Mouse (Mus musculus): ENCODE data around the gene Foxa3. TPM values are rescaled to one million over a fixed set of nuclear protein-coding genes. Genes with fewer than 3 reads are reported as not detected.

Foxa3 gene
- total RNA-seq, 1 experiment from 2014 or later: not detected

GRCm38 (mm10) chr7:19031641-19032040 lies 8.3 kb upstream of the Foxa3 start:
- no peak for ATAC-seq (replicated peaks; ENCODE audit: insufficient number of reproducible peaks, low FRiP score, low TSS enrichment, poor library complexity, severe bottlenecking)

- ATAC-seq (replicated peaks; ENCODE audit: insufficient number of reproducible peaks, low FRiP score, low TSS enrichment, poor library complexity, severe bottlenecking): peak; percentile 33; the same call in 1 of the 2 replicates
Measured at GRCm38 (mm10) chr7:19029084-19029653, 5.8 kb upstream of the Foxa3 start.

- ATAC-seq (replicated peaks; ENCODE audit: insufficient number of reproducible peaks, low FRiP score, low TSS enrichment, poor library complexity, severe bottlenecking): no peak
Measured at GRCm38 (mm10) chr7:19028067-19028466, 4.7 kb upstream of the Foxa3 start.

GRCm38 (mm10) chr7:19024581-19025255 lies 1.4 kb upstream of the Foxa3 start:
- 0 out of 2 replicates have a peak, but pooled peaks have one; percentile 4 for ATAC-seq (replicated peaks; ENCODE audit: insufficient number of reproducible peaks, low FRiP score, low TSS enrichment, poor library complexity, severe bottlenecking)

- peak; percentile 89 for ATAC-seq (replicated peaks; ENCODE audit: insufficient number of reproducible peaks, low FRiP score, low TSS enrichment, poor library complexity, severe bottlenecking)
Measured at GRCm38 (mm10) chr7:19024096-19024506, 763 bp upstream of the Foxa3 start, which contains the start of gene Sympk. Gene Sympk, plus strand, starts transcription at chr7:19024377.

GRCm38 (mm10) chr7:19022189-19022958 lies 964 bp downstream of the Foxa3 start:
- ATAC-seq (replicated peaks; ENCODE audit: insufficient number of reproducible peaks, low FRiP score, low TSS enrichment, poor library complexity, severe bottlenecking): no peak

- no peak for ATAC-seq (replicated peaks; ENCODE audit: insufficient number of reproducible peaks, low FRiP score, low TSS enrichment, poor library complexity, severe bottlenecking)
Measured at GRCm38 (mm10) chr7:19021048-19021447, 2.3 kb downstream of the Foxa3 start.

- no peak for ATAC-seq (replicated peaks; ENCODE audit: insufficient number of reproducible peaks, low FRiP score, low TSS enrichment, poor library complexity, severe bottlenecking)
Measured at GRCm38 (mm10) chr7:19017909-19018308, 5.4 kb downstream of the Foxa3 start.

- no peak for ATAC-seq (replicated peaks; ENCODE audit: insufficient number of reproducible peaks, low FRiP score, low TSS enrichment, poor library complexity, severe bottlenecking)
Measured at GRCm38 (mm10) chr7:19016042-19016441, 7.3 kb downstream of the Foxa3 start.

GRCm38 (mm10) chr7:19014452-19014851 lies 8.9 kb downstream of the Foxa3 start:
- ATAC-seq (replicated peaks; ENCODE audit: insufficient number of reproducible peaks, low FRiP score, low TSS enrichment, poor library complexity, severe bottlenecking): no peak

GRCm38 (mm10) chr7:19012882-19013281 lies 10.5 kb downstream of the Foxa3 start:
- ATAC-seq (replicated peaks; ENCODE audit: insufficient number of reproducible peaks, low FRiP score, low TSS enrichment, poor library complexity, severe bottlenecking): no peak

GRCm38 (mm10) chr7:19012025-19012621 lies 11.2 kb downstream of the Foxa3 start:
- ATAC-seq (replicated peaks; ENCODE audit: insufficient number of reproducible peaks, low FRiP score, low TSS enrichment, poor library complexity, severe bottlenecking): no peak

- no peak for ATAC-seq (replicated peaks; ENCODE audit: insufficient number of reproducible peaks, low FRiP score, low TSS enrichment, poor library complexity, severe bottlenecking)
Measured at GRCm38 (mm10) chr7:19010581-19010980, 12.8 kb downstream of the Foxa3 start.

- ATAC-seq (replicated peaks; ENCODE audit: insufficient number of reproducible peaks, low FRiP score, low TSS enrichment, poor library complexity, severe bottlenecking): no peak
Measured at GRCm38 (mm10) chr7:19007026-19007977, 16.0 kb downstream of the Foxa3 start.

GRCm38 (mm10) chr7:19006476-19006875 lies 16.9 kb downstream of the Foxa3 start:
- ATAC-seq (replicated peaks; ENCODE audit: insufficient number of reproducible peaks, low FRiP score, low TSS enrichment, poor library complexity, severe bottlenecking): peak; percentile 42; the same call in 1 of the 2 replicates

GRCm38 (mm10) chr7:19005417-19006121 lies 17.8 kb downstream of the Foxa3 start:
- ATAC-seq (replicated peaks; ENCODE audit: insufficient number of reproducible peaks, low FRiP score, low TSS enrichment, poor library complexity, severe bottlenecking): no peak

- no peak for ATAC-seq (replicated peaks; ENCODE audit: insufficient number of reproducible peaks, low FRiP score, low TSS enrichment, poor library complexity, severe bottlenecking)
Measured at GRCm38 (mm10) chr7:19004631-19005079, 18.7 kb downstream of the Foxa3 start.
